Mouse (Mus musculus): Measurements from ENCODE around the gene Alkbh8. TPM values are rescaled to one million over a fixed set of nuclear protein-coding genes. Genes with fewer than 3 reads are reported as not detected.
"Not testable (repeated sequence)": the region's sequence is repeated elsewhere in the genome, so short reads cannot be mapped to it uniquely, and the experiment has no call there.

Alkbh8 gene
- polyA plus RNA-seq, 1 experiment from 2014 or later: 8.4 TPM

DNA sequence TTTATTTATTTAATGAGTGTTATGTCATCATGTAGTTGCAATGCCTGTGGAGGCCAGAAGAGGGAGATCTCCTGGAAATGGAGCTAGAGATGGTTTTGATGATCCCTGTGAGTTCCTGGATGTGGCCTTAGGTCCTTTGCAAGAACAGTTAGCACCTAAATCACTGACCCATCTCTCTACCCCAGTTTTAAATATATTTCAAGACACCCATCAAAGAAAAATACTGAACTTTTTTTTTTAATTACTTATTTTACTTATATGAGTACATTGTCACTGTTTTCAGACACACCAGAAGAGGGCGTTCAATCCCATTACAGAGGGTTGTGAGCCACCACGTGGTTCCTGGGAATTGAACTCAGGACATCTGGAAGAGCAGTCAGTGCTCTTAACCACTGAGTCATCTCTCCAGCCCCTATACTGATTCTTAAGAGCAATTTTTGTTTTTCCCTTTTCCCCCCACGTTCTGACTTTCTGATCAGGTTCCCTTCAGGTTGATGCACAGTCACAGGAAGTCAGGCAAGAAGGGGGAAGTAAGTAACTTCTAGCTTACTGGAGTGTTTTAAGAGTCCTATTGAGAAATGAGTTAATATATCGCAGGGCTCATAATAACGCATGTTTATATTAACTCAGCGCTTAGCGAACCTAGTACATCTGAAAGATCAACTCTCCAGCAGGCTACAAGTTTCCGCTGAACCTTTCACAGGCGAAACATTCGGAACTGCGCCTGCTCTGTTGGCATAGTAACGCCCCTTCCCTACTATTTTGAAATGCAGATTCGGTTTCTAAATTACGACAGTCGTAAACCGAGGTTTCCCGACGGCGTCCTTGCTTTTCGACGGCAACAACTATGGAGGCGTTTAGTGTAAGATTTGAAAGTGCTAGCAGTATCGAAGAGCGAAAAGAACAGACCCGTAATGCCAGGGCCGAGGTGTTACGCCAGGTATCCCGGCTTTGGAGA, 68.6 kb downstream of the Alkbh8 start, which contains the start of gene Cwf19l2:
TSS of gene Cwf19l2 (plus strand) at position 342 of the 958 bp plus-strand sequence.
- H3K9ac ChIP-seq (replicated peaks; ENCODE audit: low read depth): peak within 1 kb of the TSS; percentile 66
- no peaks in the 10 kb centered on the region for H3K36me3 ChIP-seq (ENCODE audit: insufficient read depth, low read length)
- peak within 1 kb of the TSS; percentile 60 for H3K4me2 ChIP-seq (replicated peaks; ENCODE audit: low read depth, low read length)
- no peaks in the 10 kb centered on the region for H3K27me3 ChIP-seq (replicated peaks; ENCODE audit: insufficient read depth, low read length)
- H3K4me3 ChIP-seq (ENCODE audit: low read depth, low read length): peak within 1 kb of the TSS; percentile 78
- peak within 1 kb of the TSS; percentile 74 for H3K27ac ChIP-seq (ENCODE audit: low read length)
- no peaks in the 10 kb centered on the region for H3K4me1 ChIP-seq (ENCODE audit: insufficient read depth, low read depth, low read length)
- ATAC-seq: peak; percentile 93
- under 1% methylated on average over 28 of the region's 28 CpGs for WGBS
- TF ChIP-seq CTCF (IDR thresholded peaks at IDR 0.05): peak; percentile 62
- 0 out of 2 replicates have a peak, but pooled peaks have one; percentile 7 for TF ChIP-seq EP300 (IDR thresholded peaks at IDR 0.05)
- H3K9me3 ChIP-seq (ENCODE audit: low read length): no peaks in the 10 kb centered on the region
- peak; percentile 98 for DNase-seq (ENCODE audit: low spot score)

DNA sequence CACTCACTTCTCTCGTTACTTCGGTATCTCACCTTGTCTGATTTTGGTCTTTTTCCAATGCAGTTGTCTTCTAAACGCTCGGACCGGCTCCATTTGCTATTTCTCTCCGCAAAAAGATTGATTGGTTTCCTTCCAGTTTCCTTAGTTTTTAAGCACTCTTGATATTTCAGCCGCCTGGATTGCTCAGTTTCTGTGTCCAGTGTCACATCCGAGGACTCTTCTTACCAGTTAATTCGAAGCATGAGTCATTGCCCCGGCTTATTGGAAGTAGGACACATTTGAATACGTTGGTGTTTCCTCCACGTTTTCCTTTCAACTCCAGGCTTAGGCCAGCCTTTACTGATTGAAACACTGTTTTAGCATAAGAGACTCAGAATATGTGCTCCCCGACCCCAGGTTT, 69.4 kb downstream of the Alkbh8 start:
- peak overlapping the region; percentile 74 for H3K27ac ChIP-seq (ENCODE audit: low read length)
- under 1% methylated on average over 13 of the region's 13 CpGs for WGBS
- peak; percentile 16; the same call in 1 of the 2 replicates for ATAC-seq

DNA sequence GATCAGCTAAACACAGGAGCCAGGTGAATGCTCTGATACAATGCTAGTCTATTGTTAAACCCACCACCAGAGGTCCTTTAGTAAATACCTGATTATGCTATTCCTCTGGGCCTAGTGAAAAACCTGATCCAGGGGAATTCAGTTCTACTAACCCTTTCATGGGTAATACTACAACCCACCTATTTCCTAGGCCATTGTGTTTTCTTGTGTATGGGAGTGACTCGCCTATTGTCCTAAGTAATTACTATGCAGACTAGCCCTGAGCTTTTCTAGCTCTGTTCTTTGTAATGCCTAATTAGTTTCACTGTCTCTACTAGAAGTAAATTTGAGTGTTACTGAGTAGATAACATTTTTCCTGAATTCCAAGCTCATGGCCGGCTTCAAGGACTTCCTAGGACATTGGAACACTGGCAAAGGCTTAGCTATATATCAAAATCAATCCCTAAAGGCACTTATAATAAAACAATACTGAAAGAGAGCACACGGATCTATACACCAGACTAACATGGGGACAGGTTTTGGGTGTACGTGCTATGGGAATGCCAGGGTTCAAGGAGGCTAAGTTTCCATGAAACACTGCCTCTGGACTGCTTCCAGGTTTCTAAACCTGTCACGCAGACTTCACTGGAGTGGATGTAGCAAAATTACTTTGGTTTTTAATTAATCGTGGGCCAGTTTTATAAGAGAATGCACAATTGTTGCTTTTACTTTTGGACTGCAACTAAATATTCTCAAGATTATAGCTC, 104.8 kb downstream of the Alkbh8 start:
- not testable (repeated sequence) for H3K27me3 ChIP-seq (replicated peaks; ENCODE audit: insufficient read depth, low read length); H3K27ac ChIP-seq (ENCODE audit: low read length); H3K36me3 ChIP-seq (ENCODE audit: insufficient read depth, low read length); H3K9me3 ChIP-seq (ENCODE audit: low read length); H3K9ac ChIP-seq (replicated peaks; ENCODE audit: low read depth); DNase-seq (ENCODE audit: low spot score); ATAC-seq; H3K4me3 ChIP-seq (ENCODE audit: low read depth, low read length); H3K4me1 ChIP-seq (ENCODE audit: insufficient read depth, low read depth, low read length); H3K4me2 ChIP-seq (replicated peaks; ENCODE audit: low read depth, low read length)
- 87% methylated on average over 6 of the region's 6 CpGs for WGBS

More for the DNA sequence above, 69.4 kb downstream of the Alkbh8 start:
- no peaks in the 10 kb centered on the region for H3K36me3 ChIP-seq (ENCODE audit: insufficient read depth, low read length)
- peak overlapping the region; percentile 66 for H3K9ac ChIP-seq (replicated peaks; ENCODE audit: low read depth)
- peak overlapping the region; percentile 78 for H3K4me3 ChIP-seq (ENCODE audit: low read depth, low read length)
- TF ChIP-seq CTCF (IDR thresholded peaks at IDR 0.05): no peak
- no peak for TF ChIP-seq EP300 (IDR thresholded peaks at IDR 0.05)
- peak; percentile 53 for DNase-seq (ENCODE audit: low spot score)
- H3K4me1 ChIP-seq (ENCODE audit: insufficient read depth, low read depth, low read length): no peaks in the 10 kb centered on the region
- peak overlapping the region; percentile 60 for H3K4me2 ChIP-seq (replicated peaks; ENCODE audit: low read depth, low read length)
- H3K9me3 ChIP-seq (ENCODE audit: low read length): no peaks in the 10 kb centered on the region
- H3K27me3 ChIP-seq (replicated peaks; ENCODE audit: insufficient read depth, low read length): no peaks in the 10 kb centered on the region

Other genes with a start within 250 kb of the Alkbh8 start
- 8.2 and 9.9 TPM in 2 replicates for gene Cwf19l2, start 68.5 kb downstream of the Alkbh8 start, polyA plus RNA-seq (2015; fragmentation: Nextera tagmentation; extraction: Ambion mirVana)
- gene Gucy1a2, start 197.6 kb downstream of the Alkbh8 start, polyA plus RNA-seq (2015; fragmentation: Nextera tagmentation; extraction: Ambion mirVana): 0.78 and 1.2 TPM in 2 replicates

All from lung, postnatal 0 days (tissue).